Mouse (Mus musculus) spleen, adult 2 months (tissue): Measurements from ENCODE around the gene Slc12a5. TPM values are rescaled to one million over a fixed set of nuclear protein-coding genes. Genes with fewer than 3 reads are reported as not detected.

Experiments
- DNase-seq, 2 experiments: peaks; one replicate each; pipeline versions ENCODE4 v3.0.0 to v3.0.0-alpha.2; 2012 to 2021; ENCODE audit warnings: low spot score in 2 of 2, low read depth in 1 of 2
- H3K27ac ChIP-seq: fragments of 200-500 bp; 2 replicates; pipeline ENCODE4 v1.5.1; 2012; ENCODE audit warnings: low read length, inconsistent platforms; ENCODE audit not compliant: insufficient read depth
- H3K27me3 ChIP-seq: fragments of 200-500 bp; 2 replicates; pipeline ENCODE4 v1.6.1; 2012; ENCODE audit warnings: mild to moderate bottlenecking, moderate library complexity, low read length, inconsistent platforms; ENCODE audit not compliant: control insufficient read depth, insufficient read depth
- H3K36me3 ChIP-seq: fragments of 200-500 bp; 2 replicates; pipeline ENCODE4 v1.6.1; 2012; ENCODE audit warnings: mild to moderate bottlenecking, low read length, inconsistent platforms; ENCODE audit not compliant: control insufficient read depth, insufficient read depth
- H3K4me1 ChIP-seq: fragments of 200-500 bp; 2 replicates; pipeline ENCODE4 v1.6.1; 2011; ENCODE audit warnings: inconsistent platforms; ENCODE audit not compliant: control insufficient read depth, insufficient read depth, insufficient read length
- H3K4me3 ChIP-seq: fragments of 200-500 bp; 2 replicates; pipeline ENCODE4 v1.5.1; 2011; ENCODE audit warnings: mild to moderate bottlenecking, inconsistent platforms; ENCODE audit not compliant: insufficient read depth, insufficient read length; ENCODE audit errors: extremely low read depth
- CTCF ChIP-seq: fragments of 200-500 bp; IDR thresholded peaks from 2 replicates; pipeline ENCODE4 v1.5.1; 2011; ENCODE audit warnings: mild to moderate bottlenecking, inconsistent platforms; ENCODE audit not compliant: insufficient read depth, insufficient read length, insufficient replicate concordance; ENCODE audit errors: extremely low read depth
- POLR2A ChIP-seq: fragments of 200-500 bp; IDR thresholded peaks from 2 replicates; pipeline ENCODE4 v1.6.1; 2011; ENCODE audit warnings: low read depth, low read length, inconsistent platforms
- whole genome bisulfite sequencing: fragments of 180-500 bp; shearing (Covaris S2); methylation state at CpG from one replicate; pipeline ENCODE4 v1.1.7; 2018; 5-methylcytosine and 5-hydroxymethylcytosine counted together
- polyA plus RNA-seq: library from polyadenylated mRNA; depleted of rRNA; stranded (reverse); fragments of >200 nt; gene quantifications from 2 replicates; pipeline ENCODE4 v1.2.3, GENCODE M21; 2012

Gene Slc12a5
- polyA plus RNA-seq, 1 experiment: 1.3 TPM

DNA sequence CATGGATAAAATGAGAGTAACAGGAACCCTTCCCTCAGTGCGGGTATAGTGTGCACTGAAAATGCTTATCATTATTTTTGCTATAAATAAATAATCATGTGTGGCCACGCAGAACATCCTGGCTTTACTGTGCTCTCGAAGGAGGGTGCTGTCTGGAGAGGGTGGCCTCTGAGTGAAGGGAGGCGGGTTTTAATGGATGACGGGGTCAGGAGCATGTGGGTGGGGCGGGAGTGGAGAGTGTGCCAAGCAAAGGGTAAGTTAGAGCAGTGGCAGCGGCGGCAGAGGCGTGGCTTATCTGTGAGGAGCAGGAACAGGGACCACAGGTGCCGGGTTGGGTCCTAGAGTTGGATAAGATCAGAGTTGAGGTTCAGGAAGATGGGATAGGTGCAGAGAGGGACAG is 31.2 kb downstream of the Slc12a5 start:
- no peaks in the 10 kb centered on the region for H3K4me1 ChIP-seq
- DNase-seq: no peak
- 39% methylated on average over 10 of the region's 10 CpGs for WGBS
- no peaks in the 10 kb centered on the region for H3K36me3 ChIP-seq
- no peak overlapping the region for H3K27ac ChIP-seq
- H3K27me3 ChIP-seq: no peaks in the 10 kb centered on the region; the same call in 1 of the 2 replicates
- TF ChIP-seq CTCF (no peak), POLR2A (no peak)
- H3K4me3 ChIP-seq: no peak overlapping the region

DNA sequence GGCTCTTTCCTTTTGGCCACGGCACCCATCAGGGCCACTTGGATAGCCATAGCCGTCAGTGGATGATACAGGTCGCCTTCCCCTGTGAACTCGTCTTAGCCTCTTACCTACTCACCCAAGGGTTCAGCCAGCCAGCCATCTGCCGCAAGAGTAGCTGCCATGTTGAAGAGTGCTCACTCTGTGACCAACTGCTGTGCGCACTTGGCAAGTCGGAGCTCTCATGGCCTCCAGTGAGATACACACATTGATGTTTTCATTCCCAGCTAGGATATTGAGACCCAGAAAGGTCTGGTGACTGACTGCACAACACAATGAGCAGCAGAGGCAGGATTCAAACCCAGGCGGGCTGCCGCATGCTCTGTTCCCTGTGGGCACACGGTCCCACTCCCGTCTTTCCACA is 33.6 kb downstream of the Slc12a5 start:
- Histone ChIP-seq H3K4me3 (no peak overlapping the region), H3K27ac (no peak overlapping the region), H3K36me3 (no peaks in the 10 kb centered on the region), H3K4me1 (peaks cover 4% of the 10 kb centered on the region; the same call in 1 of the 2 replicates), H3K27me3 (peaks cover 8% of the 10 kb centered on the region)
- no peak for DNase-seq
- TF ChIP-seq POLR2A (no peak), CTCF (no peak)
- WGBS: 91% methylated on average over 11 of the region's 11 CpGs

DNA sequence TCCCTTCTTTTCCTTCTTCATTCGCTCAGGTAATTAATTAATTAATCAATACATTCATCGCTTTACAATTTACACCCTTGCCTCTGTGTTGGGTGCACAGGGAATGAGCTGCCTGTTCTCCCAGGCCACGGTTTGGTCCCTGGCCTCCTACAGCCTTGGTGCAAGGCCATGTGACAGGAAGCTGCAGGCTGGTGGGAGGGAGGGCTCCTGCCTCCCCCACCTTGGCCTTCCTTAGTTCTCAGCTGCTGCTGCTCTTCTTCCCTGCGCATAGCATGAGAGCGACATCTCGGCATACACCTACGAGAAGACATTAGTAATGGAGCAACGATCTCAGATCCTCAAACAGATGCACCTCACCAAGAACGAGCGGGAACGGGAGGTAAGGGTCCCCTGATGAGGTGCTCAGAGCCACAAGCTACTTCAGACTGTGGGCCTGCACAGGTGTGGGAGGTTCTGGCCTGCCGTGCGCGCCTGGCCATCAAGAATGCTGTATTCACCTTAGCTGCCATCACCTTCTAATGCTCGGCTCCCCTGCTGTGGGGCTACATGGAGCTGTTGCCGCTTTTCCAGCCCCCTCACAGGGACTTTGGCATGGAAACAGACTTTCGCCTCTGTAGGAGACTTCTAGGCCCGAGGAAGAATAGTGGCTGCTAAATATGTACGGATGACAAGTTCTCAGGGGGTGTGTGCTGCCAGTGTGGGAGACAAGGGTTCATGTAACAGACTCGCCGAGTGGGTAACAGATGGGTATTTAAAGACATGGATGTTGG is 34.2 kb downstream of the Slc12a5 start:
- no peak for TF ChIP-seq POLR2A
- no peak for TF ChIP-seq CTCF
- peaks cover 8% of the 10 kb centered on the region for H3K27me3 ChIP-seq
- 64% methylated on average over 21 of the region's 21 CpGs for WGBS

DNA sequence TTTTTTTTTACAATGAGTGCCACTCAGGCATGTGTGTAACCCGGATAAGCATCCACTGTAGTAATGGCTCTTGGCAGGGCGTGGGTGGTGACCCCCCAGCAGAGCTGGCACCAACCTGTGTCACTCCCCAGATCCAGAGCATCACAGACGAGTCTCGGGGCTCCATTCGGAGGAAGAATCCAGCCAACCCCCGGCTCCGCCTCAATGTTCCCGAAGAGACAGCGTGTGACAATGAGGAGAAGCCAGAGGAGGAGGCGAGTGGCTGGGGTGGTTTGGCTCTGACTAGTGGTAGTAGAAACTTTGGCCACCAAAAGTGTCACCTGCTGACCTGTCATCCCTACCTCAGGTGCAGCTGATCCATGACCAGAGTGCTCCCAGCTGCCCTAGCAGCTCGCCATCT is 35.4 kb downstream of the Slc12a5 start:
- no peak for TF ChIP-seq CTCF
- TF ChIP-seq POLR2A: no peak
- DNase-seq: no peak
- no peak overlapping the region for H3K4me3 ChIP-seq
- peaks cover 4% of the 10 kb centered on the region; the same call in 1 of the 2 replicates for H3K4me1 ChIP-seq
- 83% methylated on average over 11 of the region's 11 CpGs for WGBS
- peaks cover 8% of the 10 kb centered on the region for H3K27me3 ChIP-seq
- H3K27ac ChIP-seq: no peak overlapping the region
- H3K36me3 ChIP-seq: peaks cover 7% of the 10 kb centered on the region

More for the DNA sequence above, 34.2 kb downstream of the Slc12a5 start:
- Histone ChIP-seq H3K4me1 (peaks cover 4% of the 10 kb centered on the region; the same call in 1 of the 2 replicates), H3K4me3 (no peak overlapping the region), H3K36me3 (peaks cover 3% of the 10 kb centered on the region; the same call in 1 of the 2 replicates), H3K27ac (no peak overlapping the region)
- DNase-seq: no peak

DNA sequence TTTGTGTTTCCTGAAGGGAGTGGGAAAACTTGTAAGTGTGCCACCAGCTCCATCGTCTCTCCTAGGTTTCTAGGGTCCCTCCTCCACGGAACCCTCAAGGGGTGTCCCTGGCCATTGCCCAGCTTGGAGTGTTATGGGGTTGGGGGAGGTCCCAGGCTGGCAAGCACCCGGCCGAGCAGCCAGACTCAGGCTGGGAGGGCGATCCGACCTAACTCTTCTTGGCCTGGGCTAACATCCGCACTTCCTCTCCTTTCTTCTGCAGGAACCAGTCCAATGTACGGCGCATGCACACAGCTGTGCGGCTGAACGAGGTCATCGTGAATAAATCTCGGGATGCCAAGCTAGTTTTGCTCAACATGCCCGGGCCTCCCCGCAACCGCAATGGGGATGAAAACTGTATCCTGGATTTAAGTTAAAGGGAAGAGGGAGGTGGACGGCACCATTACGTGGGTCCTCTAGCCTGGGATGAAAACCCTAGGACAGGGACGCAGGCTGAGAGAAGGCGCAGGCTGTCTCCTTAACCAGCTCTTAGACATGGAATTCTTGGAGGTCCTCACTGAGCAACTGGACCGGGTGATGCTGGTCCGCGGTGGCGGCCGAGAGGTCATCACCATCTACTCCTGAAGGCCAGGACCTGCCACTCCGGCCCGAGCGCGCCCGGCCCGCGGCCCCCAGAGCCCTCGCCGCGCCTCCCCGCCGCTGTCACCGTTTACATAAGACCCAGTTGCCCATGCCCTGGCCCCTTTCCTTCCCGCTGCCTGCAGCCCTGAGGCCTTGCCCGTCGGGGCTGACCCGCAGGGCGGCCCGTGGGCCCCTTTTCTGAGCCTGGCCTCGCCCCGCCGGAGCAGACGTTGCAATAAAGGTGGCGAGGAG is 36.5 kb downstream of the Slc12a5 start:
- no peak for DNase-seq
- peaks cover 8% of the 10 kb centered on the region for H3K27me3 ChIP-seq
- peaks cover 18% of the 10 kb centered on the region for H3K36me3 ChIP-seq
- H3K4me1 ChIP-seq: peaks cover 4% of the 10 kb centered on the region; the same call in 1 of the 2 replicates
- no peak overlapping the region for H3K4me3 ChIP-seq
- no peak overlapping the region for H3K27ac ChIP-seq
- 11% methylated on average over 49 of the region's 49 CpGs for WGBS
- TF ChIP-seq POLR2A: no peak

DNA sequence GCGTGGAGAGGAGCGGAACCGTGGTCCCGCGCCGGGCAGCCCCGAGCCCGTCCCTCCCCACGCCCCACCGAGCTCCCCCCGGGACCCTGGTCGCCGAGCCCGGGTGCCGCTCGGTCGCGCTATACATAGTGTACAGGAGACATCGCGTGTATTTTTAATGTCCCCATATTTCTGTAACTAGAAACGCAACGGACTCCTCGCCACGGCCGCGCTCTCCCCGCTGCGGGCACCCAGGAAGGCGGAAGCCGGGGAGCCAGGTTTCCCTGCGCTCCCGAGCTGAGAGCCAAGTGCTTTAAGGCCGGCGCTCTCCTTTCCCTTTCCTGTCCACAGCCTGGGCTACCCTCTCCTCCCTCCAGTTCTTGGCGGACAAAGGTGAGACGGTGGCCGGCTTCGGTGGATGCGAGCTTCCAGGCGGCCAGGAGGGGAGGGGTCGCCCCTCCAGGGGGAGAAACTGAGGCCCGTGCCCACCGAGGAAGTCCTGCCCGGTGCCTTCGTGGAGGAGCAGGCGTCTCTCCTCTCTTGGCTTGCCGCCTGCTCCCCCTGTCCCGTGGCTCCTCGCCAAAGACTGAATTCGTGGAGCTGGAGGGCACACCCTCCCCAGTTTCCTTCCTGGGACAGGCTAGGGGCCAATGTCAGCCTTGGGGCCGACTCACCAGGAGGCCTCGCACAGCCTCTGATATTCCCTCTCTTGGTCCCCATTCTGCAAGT is 37.3 kb downstream of the Slc12a5 start:
- H3K27ac ChIP-seq: no peak overlapping the region
- peaks cover 25% of the 10 kb centered on the region for H3K36me3 ChIP-seq
- no peak for TF ChIP-seq POLR2A
- TF ChIP-seq CTCF: no peak
- DNase-seq: no peak
- 3% methylated on average over 52 of the region's 52 CpGs for WGBS
- peaks cover 4% of the 10 kb centered on the region; the same call in 1 of the 2 replicates for H3K4me1 ChIP-seq
- peak overlapping the region; percentile 4; the same call in 1 of the 2 replicates for H3K4me3 ChIP-seq
- H3K27me3 ChIP-seq: peaks cover 8% of the 10 kb centered on the region

DNA sequence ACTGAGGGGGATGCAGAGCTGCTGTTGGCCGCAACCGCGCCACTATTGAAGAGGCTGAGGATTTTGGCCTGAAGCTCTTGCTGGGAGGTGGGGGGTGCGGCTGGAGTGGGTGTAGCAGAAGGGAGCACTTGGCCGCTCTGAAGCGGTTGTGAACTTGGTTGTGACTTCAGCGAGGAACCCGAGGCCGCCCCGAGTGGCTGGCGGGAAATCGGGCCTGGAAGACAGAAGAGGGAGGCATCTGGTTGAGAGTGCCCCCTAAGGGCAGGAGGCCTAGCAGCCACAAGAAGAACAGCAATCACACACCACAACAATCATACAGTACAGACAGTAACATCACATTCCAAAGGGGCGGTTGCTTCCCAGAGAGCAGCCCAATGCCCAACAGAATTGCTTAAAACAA is 41.4 kb downstream of the Slc12a5 start:
- TF ChIP-seq CTCF: no peak
- TF ChIP-seq POLR2A: no peak
- Histone ChIP-seq H3K4me1 (peaks cover 4% of the 10 kb centered on the region; the same call in 1 of the 2 replicates), H3K27ac (no peak overlapping the region), H3K36me3 (peaks cover 37% of the 10 kb centered on the region), H3K27me3 (peaks cover 8% of the 10 kb centered on the region), H3K4me3 (no peak overlapping the region)
- WGBS: 96% methylated on average over 13 of the region's 13 CpGs
- DNase-seq: no peak
